Mouse (Mus musculus) limb, embryonic 13.5 days (tissue): ENCODE measurements at regions not wholly inside any gene's neighbourhood (a gene's known extent, or its start where the extent isn't known, plus 50 kb on each side); places are given as distances from the start of the nearest gene placed in this dataset.
A peak's percentile ranks its signal among the peaks of the same experiment; 100 is the strongest.

Experiments
- ATAC-seq: fragments of 200-750 bp; cut with Nextera tagmentation; 2 replicates; pipeline ENCODE4 v1.8.0; 2017; ENCODE audit warnings: low read depth, moderate number of reproducible peaks, moderate TSS enrichment; ENCODE audit not compliant: low FRiP score
- H3K27ac ChIP-seq: fragments of 300-500 bp; sonication (generic); 2 replicates; pipeline ENCODE4 v1.5.1; 2015; ENCODE audit warnings: inconsistent platforms, mild to moderate bottlenecking, moderate library complexity
- H3K27me3 ChIP-seq: fragments of 300-500 bp; sonication (generic); 2 replicates; pipeline ENCODE4 v1.6.1; 2015; ENCODE audit warnings: mild to moderate bottlenecking, inconsistent platforms
- H3K36me3 ChIP-seq: fragments of 300-500 bp; sonication (generic); 2 replicates; pipeline ENCODE4 v1.6.1; 2015; ENCODE audit warnings: inconsistent platforms, mild to moderate bottlenecking, moderate library complexity
- H3K4me1 ChIP-seq: fragments of 300-500 bp; sonication (generic); 2 replicates; pipeline ENCODE4 v1.6.1; 2015; ENCODE audit warnings: inconsistent platforms
- H3K4me2 ChIP-seq: fragments of 300-500 bp; sonication (generic); replicated peaks from 2 replicates; pipeline ENCODE4 v1.6.1; 2015; ENCODE audit warnings: inconsistent platforms, mild to moderate bottlenecking, moderate library complexity
- H3K4me3 ChIP-seq: fragments of 300-500 bp; sonication (generic); 2 replicates; pipeline ENCODE4 v1.5.1; 2015; ENCODE audit warnings: moderate library complexity, mild to moderate bottlenecking, inconsistent platforms
- H3K9ac ChIP-seq: fragments of 300-500 bp; sonication (generic); 2 replicates; pipeline ENCODE4 v1.6.1; 2015; ENCODE audit warnings: mild to moderate bottlenecking, inconsistent platforms
- H3K9me3 ChIP-seq: fragments of 300-500 bp; sonication (generic); 2 replicates; pipeline ENCODE4 v1.6.1; 2016; ENCODE audit warnings: inconsistent platforms
- WGBS: fragments of 180-500 bp; shearing (Covaris S2); methylation state at CpG from one replicate; pipeline ENCODE4 v1.1.7; 2015; 5-methylcytosine and 5-hydroxymethylcytosine counted together

GRCm38 (mm10) chr4:97037693-97038348 is 145.1 kb downstream of the Gm10192 start:
- 37% methylated on average over 2 of the region's 2 CpGs for WGBS
- Histone ChIP-seq H3K4me2 (no peak overlapping the region), H3K9me3 (no peaks in the 10 kb centered on the region), H3K4me1 (no peaks in the 10 kb centered on the region), H3K27me3 (no peaks in the 10 kb centered on the region), H3K36me3 (no peaks in the 10 kb centered on the region), H3K9ac (no peak overlapping the region), H3K4me3 (no peak overlapping the region), H3K27ac (no peak overlapping the region)
- ATAC-seq: no peak; the same call in 1 of the 2 replicates

- Histone ChIP-seq H3K27ac (no peak overlapping the region), H3K4me1 (no peaks in the 10 kb centered on the region), H3K4me2 (no peak overlapping the region), H3K36me3 (no peaks in the 10 kb centered on the region), H3K9ac (no peak overlapping the region), H3K4me3 (no peak overlapping the region), H3K9me3 (no peaks in the 10 kb centered on the region), H3K27me3 (no peaks in the 10 kb centered on the region)
- no peak for ATAC-seq
These were observed 154.0 kb downstream of the Gm10192 start for GRCm38 (mm10) chr4:97028938-97029337.

GRCm38 (mm10) chr4:97025446-97026040 is 157.4 kb downstream of the Gm10192 start:
- Histone ChIP-seq H3K27ac (no peak overlapping the region), H3K9ac (no peak overlapping the region), H3K4me1 (no peaks in the 10 kb centered on the region), H3K4me3 (no peak overlapping the region), H3K9me3 (no peaks in the 10 kb centered on the region), H3K4me2 (no peak overlapping the region), H3K27me3 (no peaks in the 10 kb centered on the region), H3K36me3 (no peaks in the 10 kb centered on the region)
- ATAC-seq: peak; percentile 44; the same call in 1 of the 2 replicates
- 57% methylated on average over 4 of the region's 4 CpGs for WGBS

DNA sequence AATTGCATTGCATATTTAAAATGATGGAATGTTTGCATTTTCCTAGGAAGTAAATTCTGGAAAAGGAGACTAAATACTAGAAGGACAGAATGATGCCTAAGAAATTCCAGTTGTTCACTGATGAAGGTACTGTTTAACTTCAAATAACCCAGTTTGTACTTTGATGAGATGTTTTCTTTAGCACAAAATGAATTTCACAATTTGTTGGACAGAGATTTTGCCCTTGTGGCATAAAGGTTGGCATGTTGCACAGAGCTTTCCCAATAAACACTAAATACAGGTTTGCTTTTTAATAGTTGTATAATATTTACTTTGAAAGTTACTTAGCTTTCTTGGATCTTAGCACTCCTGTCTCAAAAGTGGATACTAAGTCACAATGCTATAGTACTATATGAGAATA is 181.6 kb downstream of the Gm10192 start:
- no peak overlapping the region for H3K4me3 ChIP-seq
- H3K4me2 ChIP-seq: no peak overlapping the region
- no peaks in the 10 kb centered on the region for H3K27me3 ChIP-seq
- H3K36me3 ChIP-seq: no peaks in the 10 kb centered on the region
- H3K9ac ChIP-seq: no peak overlapping the region
- no peak for ATAC-seq
- no peaks in the 10 kb centered on the region for H3K4me1 ChIP-seq
- H3K27ac ChIP-seq: no peak overlapping the region
- no peaks in the 10 kb centered on the region for H3K9me3 ChIP-seq

DNA sequence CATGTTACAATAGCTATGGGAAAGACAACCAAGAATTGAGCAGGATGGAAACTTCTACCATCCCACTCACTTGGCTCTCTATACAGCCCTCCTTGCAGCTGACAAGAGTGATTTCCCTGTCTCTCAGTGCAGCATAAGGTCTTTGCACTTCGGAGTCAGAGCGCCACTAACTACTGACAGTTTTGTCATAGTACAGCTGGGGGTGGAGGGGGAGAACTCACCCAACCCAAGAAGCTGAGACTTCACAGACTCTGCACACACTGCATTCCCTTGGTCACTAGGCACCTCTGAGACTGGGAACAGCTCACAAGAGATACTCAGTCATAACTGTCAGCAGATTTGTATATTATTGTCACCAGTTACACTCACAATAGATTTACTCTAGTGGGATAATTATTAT is 195.3 kb upstream of the Gm12695 start:
- Histone ChIP-seq H3K27ac (no peak overlapping the region), H3K4me1 (no peaks in the 10 kb centered on the region), H3K9ac (no peak overlapping the region), H3K9me3 (no peaks in the 10 kb centered on the region), H3K4me3 (no peak overlapping the region), H3K4me2 (no peak overlapping the region), H3K36me3 (no peaks in the 10 kb centered on the region), H3K27me3 (no peaks in the 10 kb centered on the region)
- 83% methylated on average over 2 of the region's 2 CpGs for WGBS
- ATAC-seq: no peak

DNA sequence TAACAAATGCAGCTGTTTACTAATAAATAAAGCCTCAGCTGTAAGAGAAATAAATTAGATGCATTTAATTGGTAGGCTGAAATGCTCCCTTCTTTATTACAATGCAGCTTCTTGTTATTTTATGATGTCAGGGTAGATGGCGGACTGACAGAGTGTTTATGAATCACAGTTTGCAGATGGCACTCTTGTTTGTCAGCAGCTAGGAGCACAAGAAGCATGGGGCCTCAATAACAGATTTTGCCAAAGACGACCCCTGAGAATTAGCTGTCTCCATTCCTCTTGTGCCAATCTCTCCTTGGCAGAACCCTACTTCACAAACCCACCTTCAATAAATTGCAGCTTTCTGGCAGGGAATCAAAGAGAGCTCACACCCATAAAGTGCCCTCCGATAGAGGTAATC is 194.9 kb upstream of the Gm12695 start:
- no peak overlapping the region for H3K4me3 ChIP-seq
- WGBS: 81% methylated on average over 3 of the region's 3 CpGs

DNA sequence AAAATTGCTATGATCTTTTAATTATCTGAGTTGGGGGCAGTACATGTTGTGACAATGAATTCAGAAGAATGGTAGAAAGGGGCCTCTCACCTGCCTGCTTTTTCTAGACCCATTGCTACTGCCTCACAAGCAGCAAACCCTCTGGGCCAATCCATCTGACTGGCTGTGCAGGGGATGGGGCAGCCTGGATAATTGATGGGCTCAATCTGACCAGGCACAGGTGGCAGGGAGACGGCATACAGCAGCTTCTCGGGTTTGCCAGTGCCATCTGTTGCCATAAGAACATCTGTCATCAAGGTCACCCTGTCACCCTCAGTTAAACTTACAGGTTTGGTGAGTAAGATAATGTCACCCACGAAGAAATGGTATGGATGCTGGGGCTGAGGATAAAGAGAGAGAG is 189.9 kb upstream of the Gm12695 start:
- Histone ChIP-seq H3K27me3 (no peaks in the 10 kb centered on the region), H3K4me2 (no peak overlapping the region), H3K27ac (no peak overlapping the region), H3K9ac (no peak overlapping the region), H3K4me1 (no peaks in the 10 kb centered on the region), H3K4me3 (no peak overlapping the region), H3K36me3 (no peaks in the 10 kb centered on the region), H3K9me3 (no peaks in the 10 kb centered on the region)
- ATAC-seq: no peak
- 49% methylated on average over 3 of the region's 3 CpGs for WGBS

More for the DNA sequence above, 194.9 kb upstream of the Gm12695 start:
- no peak overlapping the region for H3K4me2 ChIP-seq
- no peaks in the 10 kb centered on the region for H3K36me3 ChIP-seq
- no peaks in the 10 kb centered on the region for H3K4me1 ChIP-seq
- ATAC-seq: no peak
- H3K9me3 ChIP-seq: no peaks in the 10 kb centered on the region
- no peak overlapping the region for H3K9ac ChIP-seq
- no peaks in the 10 kb centered on the region for H3K27me3 ChIP-seq
- H3K27ac ChIP-seq: no peak overlapping the region

DNA sequence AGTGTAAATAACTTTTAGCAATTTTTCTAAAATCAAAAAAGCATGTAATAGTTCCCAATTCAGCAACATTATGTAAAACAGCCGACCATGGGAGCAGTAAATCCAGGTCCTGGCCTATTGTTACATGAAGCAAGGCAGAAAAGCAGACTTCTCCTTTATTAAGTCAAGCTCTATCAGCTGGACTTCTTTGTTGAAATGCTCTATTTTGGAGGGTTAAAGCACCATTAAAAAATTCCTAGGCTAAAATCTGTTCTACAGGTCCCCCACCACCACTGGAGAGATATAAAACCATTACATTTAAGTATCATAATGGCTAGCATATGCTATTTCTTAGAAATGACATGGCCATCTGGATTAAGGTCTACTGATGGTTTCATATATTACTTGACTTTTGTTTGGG is 188.8 kb upstream of the Gm12695 start:
- ATAC-seq: peak; percentile 71; the same call in 1 of the 2 replicates
- no peaks in the 10 kb centered on the region for H3K9me3 ChIP-seq
- no peak overlapping the region for H3K4me2 ChIP-seq
- no peaks in the 10 kb centered on the region for H3K36me3 ChIP-seq
- H3K27me3 ChIP-seq: no peaks in the 10 kb centered on the region
- no peaks in the 10 kb centered on the region for H3K4me1 ChIP-seq
- no peak overlapping the region for H3K4me3 ChIP-seq
- no peak overlapping the region for H3K27ac ChIP-seq
- WGBS: 33% methylated on average over 1 of the region's 1 CpGs
- no peak overlapping the region for H3K9ac ChIP-seq

DNA sequence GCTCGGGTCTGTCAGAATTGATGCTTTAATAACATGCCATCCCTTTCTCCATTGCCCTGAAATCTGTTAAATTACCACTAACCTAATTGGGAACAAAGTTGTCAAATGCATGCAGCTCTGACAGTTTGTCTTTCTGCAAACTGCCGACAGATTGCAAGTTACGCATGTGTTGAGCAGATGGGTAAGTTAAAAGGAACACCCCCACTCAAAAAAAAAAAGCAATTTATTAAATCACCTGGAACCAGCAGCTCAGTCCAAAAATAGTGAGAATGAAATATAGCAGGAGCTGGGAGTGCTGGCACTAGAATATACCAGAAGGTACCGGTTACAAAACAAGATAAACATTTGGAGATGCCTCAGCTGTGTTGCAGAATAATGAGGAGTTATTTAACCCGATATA is 184.2 kb upstream of the Gm12695 start:
- no peak overlapping the region for H3K4me3 ChIP-seq
- no peaks in the 10 kb centered on the region for H3K27me3 ChIP-seq
- no peaks in the 10 kb centered on the region for H3K36me3 ChIP-seq
- no peak for ATAC-seq
- no peak overlapping the region for H3K4me2 ChIP-seq
- 25% methylated on average over 5 of the region's 5 CpGs for WGBS
- H3K27ac ChIP-seq: no peak overlapping the region
- no peaks in the 10 kb centered on the region for H3K9me3 ChIP-seq
- H3K9ac ChIP-seq: no peak overlapping the region
- H3K4me1 ChIP-seq: peaks cover 3% of the 10 kb centered on the region; the same call in 1 of the 2 replicates

- Histone ChIP-seq H3K4me1 (peaks cover 3% of the 10 kb centered on the region; the same call in 1 of the 2 replicates), H3K4me3 (no peak overlapping the region), H3K4me2 (no peak overlapping the region), H3K9ac (no peak overlapping the region), H3K27ac (no peak overlapping the region), H3K9me3 (no peaks in the 10 kb centered on the region), H3K27me3 (no peaks in the 10 kb centered on the region), H3K36me3 (no peaks in the 10 kb centered on the region)
- WGBS: 36% methylated on average over 10 of the region's 10 CpGs
- no peak for ATAC-seq
These were observed 183.7 kb upstream of the Gm12695 start for GRCm38 (mm10) chr4:96968545-96969164.
